Mouse (Mus musculus): ENCODE results near the gene Gm5460. TPM values are rescaled to one million over a fixed set of nuclear protein-coding genes. Genes with fewer than 3 reads are reported as not detected.

Gm5460 gene
- under 1 TPM in 3 of 4 experiments, not detected in 1; 0.13 to 0.58 (median 0.38) TPM for total RNA-seq (2022)

DNA sequence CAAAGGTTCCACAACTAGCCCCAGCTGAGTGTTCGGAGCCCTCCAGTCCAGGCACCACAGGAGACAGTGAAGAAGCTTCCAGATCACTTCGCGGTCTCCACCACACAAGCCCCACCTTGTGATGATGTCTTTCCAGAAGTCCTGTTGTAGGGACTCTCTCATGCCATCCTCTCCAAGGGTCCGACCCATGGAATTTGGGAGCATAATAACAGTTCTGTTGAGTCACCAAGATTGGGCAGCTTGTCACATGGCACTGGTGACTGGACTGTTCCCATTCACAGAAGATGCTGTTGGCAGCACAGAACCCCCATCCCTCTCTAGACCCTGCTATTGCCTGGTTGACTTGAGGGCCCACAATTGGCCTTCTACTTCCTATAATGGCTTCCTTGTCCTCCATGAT lies at the start of gene Gm5460:
TSS of gene Gm5460 (plus strand) at position 378 of the 400 bp plus-strand sequence.
- DNase-seq: no peak

DNA sequence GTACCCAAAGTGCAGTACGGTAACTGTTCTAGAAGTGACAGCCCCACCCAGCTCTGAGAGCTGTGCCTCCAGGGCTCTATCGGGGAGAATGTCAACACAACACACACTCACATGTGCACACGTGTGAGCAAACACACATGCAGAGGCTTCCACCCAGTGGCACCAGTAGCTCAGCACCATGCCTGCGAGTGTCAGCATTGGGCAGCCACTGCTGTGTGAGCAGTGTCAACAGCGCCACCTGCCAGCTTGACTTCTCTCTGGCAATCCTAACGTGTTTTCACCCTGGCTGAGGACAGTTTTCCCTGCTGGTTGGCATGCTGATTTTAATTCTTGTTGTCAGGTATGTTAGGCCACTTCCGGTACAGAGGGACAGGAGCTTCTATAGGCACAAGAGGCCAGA lies 43.9 kb upstream of the Gm5460 start:
- no peak for DNase-seq

DNA sequence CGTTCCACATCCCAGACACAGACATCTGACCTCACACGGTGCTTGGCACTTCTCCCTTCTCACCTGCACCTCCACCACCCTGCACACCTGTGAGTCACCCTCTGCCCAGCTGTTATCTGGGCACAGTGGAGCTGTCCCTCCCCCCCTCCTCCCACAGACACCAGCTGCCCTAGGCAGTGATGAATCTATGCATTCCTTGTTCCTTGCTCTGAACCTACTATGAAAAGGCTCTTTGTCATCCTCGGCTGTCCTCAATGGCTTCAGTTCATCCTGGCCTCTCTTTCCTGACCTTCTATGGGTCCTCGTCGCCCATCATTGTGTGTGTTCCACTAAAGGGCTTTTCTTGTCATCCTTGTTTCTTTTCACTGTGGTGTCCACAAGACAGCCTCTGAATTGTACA lies 41.8 kb upstream of the Gm5460 start:
- DNase-seq: no peak

DNA sequence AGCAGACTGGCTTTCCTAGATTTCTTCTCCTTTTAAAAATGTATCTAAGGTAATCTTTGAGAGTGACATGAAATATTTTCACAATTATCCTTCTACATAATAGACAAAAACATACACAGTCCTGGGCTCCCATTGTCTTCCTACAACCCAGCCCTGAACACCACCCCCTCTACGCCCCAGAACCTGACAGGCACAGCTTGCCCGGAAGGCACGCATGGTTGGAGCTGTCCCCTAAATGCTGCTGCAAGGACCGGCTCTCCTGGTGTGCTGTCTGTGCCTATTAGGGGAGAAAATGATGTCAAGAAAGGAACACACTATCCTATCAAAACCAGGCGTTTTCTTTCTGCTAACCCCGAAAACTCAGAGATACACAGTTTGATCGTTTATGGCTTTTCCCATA lies 38.8 kb upstream of the Gm5460 start:
- no peak for DNase-seq

DNA sequence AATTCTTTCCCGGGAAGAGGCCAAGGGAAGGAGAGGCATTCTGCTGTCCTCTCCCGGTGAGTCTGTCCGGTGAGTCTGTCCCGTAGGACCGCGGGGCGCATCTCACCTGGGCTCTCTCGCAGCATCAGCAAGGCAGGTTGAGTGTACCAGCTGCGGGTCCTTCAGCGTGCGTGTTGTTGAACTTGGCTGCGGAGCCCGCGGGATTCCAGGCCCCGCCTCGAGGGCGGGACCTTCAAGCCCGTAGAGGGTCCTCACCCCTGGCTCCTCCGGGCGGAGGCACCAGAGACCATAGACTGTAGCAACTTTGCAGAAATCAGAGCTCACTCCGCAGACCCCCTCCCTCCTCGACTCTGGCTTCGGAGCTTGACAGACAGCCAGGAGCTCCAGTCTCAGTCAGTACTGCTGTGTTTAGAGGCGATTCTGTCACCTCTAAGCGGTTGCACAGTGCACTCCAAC lies 37.9 kb upstream of the Gm5460 start, which contains the start of gene Zfp488:
TSS of gene Zfp488 (minus strand) at position 161 of the 456 bp plus-strand sequence.
- DNase-seq: no peak

DNA sequence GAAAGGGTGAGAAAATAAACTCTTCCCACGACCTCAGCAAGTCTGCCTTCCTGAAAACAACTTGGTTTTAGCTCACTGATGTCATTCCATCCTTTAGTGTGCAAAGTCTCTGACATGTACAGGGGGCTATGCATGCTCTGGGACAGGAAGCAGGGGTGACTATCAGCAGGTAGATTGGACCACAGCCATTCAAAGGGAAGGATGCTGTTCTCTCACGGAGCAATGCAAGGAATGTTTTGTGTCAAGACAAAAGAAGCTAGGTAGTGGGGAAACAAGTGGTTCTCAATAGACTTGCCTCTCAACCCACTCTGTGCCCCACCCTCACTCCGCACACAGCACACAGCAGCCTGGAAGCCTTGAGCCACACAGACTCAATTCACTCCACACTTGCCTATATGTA lies 27.4 kb upstream of the Gm5460 start:
- DNase-seq: no peak

DNA sequence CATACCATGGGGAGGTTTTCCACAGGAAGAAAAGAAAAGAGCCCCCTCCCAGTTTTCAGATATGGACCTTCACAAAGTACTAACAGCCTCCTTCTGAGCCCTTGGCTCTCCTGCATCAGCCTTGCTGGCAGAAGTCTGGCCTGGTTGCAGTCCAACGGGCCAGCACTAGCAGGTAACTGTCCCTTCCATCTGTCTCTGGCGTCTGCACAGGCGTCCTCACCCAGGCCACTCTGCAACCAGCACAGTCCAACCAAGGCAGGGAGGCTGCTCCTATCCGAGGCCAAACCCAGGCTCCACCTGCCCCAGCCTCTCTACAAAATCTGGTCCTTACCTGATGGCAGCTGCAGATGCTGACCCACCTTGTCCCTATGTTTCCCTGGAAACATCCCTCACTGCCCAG lies 24.6 kb upstream of the Gm5460 start:
- DNase-seq: no peak

DNA sequence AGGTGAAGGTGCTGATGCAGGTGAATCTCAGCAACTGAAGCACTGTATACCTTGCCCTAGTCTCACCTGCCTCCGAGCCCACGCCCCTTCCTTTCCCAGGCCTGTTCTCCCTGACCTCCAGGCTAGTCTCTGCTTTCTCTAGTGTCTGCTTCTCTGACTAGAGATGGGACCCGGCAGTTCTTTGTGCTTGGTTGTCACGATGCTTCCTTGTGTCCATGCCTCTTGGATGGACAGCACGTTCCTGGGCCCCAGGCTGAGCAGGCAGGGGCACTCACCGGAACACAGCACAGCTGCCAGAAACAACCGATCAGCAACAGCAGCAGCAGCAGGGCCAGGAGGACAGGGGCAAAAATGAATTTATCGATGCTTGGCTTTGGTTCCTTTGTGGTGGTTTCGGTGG lies 23.5 kb upstream of the Gm5460 start:
- DNase-seq: no peak

DNA sequence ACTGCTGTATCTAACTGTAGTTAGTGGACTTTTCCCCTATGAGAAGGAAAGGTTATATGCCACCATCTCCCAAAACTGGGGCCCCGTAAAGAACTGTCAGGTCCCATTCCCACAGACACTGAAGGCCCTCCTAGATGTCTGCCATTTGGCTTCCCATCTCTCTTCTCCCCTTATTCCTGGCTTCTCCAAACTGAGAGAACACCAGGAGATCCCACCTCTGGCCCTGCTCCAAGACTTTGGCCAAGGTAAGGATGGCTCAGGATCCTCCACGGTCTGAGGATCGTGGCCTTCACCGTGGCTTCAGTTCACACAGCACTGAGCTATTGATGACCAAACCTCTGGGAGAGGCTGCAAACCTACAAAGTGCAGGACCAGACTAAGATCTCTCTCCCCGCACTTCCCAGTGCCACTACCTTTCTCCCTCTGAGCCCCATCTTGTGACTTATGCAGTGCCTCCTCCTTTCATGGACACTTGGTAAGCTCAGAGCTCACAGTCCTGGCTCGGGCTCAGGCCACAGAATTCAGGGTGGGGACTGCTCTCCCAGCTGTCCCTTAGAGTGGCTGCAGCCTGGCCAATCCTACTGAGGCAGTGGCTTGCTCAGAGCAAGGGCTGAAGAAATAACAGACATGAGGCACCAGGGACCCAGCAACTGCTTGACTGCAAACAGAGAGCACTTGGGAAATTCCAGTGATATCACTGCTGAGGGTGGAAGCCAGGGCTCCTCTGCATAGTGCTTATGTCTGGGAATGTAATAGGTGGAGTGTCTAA lies 22.9 kb upstream of the Gm5460 start:
- DNase-seq: no peak

DNA sequence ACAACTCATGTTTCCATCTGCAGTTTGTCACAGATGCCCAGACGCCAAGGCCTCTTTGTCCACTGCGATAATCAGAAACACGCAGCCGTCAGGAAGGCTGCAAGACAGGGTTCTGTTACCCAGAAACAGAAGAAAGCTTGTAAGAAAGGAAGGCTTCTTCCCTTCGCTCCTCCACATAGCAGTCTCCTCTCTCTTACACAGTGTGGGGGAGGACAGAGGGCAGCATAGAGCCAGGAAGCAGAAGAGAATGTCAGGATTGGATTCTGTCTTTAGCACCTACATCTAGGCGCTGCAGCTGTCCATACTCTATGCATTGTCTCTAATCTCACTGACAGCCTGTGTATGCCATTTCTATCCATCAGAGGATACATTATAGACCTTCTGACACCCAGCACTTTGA lies 19.1 kb upstream of the Gm5460 start:
- DNase-seq: no peak

DNA sequence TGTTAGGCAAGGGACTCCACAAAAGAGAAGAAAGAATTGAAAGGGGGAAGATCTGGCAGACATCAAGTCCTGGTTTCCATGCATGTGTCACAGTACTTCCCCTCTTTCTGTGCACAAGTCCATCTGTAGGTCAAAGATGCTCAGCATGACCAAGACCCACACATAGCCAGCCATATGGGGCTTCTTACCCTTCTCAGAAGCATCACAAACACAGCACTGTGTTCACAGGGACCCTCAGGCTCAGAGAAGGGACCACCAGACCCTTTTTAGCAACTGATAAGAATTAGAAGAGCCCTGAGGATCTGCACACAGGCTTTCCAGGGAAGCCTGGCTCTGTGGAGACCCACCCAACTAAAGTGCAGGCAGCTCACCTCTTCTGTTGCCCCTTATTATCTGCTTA lies 16.5 kb upstream of the Gm5460 start:
- DNase-seq: no peak

DNA sequence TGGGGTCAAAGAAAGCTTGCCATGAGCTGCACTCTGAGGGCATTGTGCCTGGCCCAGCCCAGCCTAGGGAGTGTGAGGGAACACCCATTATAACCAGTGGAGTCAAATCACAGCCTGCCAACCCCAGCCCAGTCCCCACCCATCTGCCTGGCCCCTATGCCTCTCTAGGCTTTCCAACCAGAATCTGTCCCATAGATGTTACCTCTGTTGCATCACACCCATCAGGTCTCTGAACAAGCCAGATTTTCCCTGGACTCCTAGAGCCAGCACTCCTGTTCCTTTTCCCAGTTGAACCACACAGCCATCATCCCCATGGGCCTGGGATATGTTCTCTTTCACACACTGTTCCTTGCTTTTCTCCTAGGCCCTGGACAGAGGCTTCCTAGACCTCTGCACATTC lies 15.1 kb upstream of the Gm5460 start:
- no peak for DNase-seq

DNA sequence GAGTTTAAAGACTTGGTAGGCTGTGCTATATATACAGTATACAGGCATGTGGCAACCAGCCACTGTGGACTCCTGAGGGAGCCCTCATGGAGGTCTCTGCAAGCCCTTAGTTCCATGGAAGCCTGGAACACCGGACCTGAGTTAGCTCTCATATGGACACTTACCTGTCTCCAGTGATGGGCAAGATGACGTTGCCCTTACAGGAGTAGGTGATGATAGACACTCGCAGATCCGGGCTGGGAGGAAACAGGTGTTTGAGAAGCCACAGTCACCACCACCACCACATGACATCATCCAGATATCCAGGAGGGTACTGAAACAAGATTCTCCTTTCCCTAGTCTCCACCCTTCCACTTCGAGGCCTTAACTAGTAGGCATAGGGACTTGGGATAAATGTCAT lies 14.2 kb upstream of the Gm5460 start:
- no peak for DNase-seq

DNA sequence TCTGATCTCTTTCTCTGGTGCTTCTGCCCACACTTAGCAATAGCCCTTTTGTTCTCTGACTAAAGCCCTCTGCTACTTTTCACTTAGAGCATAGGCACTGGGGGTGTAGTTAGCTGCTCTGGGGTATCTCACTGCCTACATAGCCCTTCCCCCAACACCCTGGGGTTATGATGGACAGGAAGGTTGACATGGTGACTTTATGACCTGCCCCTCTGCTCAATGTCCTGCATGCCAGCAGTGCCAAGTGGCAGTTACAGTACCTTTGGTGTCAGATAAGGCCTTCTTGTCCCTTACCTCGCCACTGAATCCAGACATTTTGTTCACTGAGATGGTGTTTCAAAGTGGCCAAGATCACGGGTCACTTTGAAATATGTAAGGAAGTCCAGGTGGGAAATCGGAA lies 1.5 kb upstream of the Gm5460 start, which contains the start of gene Gm30083:
TSS of gene Gm30083 (minus strand) at position 120 of the 400 bp plus-strand sequence.
- no peak for DNase-seq

DNA sequence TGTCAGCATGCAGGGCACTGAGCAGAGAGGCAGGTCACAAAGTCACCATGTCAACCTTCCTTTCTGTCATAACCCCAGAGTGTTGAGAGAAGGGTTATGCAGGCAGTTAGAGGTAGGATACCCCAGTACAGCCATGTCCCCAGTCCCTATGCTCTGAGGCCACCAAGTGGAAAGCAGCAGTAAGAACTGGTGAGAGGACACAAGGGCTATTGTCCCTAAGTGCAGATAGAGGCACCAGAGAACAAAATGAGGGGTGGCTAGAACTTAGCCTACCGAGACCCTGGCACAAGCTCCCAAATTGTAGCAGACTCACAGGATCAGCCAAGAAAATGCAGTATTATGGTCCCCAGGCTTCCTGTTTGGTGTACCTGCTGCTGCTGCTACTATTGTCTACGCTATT lies 380 bp downstream of the Gm5460 start:
- no peak for DNase-seq

DNA sequence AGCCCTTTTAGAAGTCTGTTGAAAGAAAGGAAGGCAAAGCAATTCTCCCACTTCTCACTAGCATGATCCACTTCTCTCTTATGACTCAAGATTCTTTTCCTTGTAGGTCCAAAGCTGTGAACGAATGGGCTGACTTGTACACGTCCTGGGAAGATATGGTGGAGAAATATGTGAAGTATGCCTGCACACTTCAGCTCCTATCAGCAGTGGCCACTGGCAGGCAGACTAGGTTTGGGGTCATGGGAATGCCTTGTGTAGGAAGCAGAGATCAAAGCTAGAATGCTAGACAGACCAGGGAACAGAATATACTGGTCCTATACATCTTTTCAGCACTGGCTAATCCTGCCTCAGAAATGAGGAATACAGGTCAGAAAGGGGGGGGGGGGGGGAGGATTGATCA lies 10.2 kb downstream of the Gm5460 start:
- no peak for DNase-seq

DNA sequence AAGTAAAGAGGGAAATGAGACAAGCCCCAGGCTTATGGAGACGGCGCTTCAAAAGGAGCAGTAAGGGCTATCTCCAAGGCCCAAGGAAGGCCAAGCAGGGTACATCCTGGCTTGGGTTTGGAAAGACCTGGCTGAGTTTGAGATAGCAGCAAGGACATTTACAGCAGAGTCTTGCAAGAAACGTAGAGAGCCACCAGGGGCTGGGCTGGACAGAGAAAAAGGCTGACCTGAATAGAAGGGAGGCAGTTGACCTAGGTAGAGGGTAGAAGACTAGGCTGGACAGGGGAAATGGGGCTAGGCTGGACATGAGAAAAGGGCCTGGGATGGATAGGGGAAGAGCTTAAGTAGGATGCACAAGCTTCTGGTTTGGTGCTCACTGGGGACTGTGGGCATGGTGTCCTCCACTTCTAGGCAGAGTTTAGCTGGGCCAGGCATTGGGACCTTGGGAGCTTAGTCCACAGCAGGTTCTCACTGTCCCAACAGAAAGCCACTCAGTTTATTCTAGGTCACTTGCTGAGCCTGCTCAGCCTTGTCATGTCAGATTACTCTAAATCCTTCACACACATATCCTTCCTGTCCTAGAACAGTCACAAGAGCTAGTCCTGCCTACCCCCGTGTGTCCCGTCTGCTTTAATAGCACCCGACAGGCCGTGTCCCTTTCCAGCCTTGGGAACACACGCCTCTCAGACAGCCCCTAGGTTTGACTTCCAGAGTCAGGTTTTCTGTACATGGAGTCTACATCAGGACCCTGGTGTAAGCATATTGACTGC lies 17.5 kb downstream of the Gm5460 start:
- DNase-seq: peak; percentile 56

DNA sequence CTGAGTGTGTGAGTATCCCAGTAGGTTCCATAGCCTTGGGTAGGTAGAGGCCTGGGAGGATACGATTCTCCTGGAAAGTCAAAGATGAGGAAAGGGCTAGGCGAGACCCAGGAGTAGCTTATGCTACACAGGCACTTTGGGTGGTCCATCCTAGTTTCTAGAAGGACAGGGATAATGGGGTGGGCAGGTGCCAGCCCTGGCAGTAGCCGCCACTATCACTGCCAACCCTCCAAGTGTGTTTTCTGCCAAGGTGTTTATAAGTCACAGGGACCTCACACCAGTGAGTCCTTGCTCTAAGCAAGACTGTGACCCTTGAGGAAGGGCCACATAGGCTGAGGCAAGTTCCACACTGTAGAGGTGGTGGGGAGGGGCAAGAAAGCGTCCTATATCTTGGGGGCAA lies 24.7 kb downstream of the Gm5460 start:
- DNase-seq: no peak

DNA sequence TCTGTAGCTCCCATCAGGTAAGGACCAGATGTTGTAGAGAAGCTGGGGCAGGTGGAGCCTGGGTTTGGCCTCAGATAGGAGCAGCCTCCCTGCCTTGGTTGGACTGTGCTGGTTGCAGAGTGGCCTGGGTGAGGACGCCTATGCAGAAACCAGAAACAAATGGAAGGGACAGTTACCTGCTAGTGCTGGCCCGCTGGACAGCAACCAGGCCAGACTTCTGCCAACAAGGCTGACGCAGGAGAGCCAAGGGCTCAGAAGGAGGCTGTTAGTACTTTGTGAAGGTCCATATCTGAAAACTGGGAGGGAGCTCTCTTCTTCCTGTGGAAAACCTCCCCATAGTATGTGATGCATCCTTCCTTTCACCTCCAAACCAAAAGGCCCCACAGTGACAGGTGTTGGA lies 26.8 kb downstream of the Gm5460 start:
- DNase-seq: no peak

DNA sequence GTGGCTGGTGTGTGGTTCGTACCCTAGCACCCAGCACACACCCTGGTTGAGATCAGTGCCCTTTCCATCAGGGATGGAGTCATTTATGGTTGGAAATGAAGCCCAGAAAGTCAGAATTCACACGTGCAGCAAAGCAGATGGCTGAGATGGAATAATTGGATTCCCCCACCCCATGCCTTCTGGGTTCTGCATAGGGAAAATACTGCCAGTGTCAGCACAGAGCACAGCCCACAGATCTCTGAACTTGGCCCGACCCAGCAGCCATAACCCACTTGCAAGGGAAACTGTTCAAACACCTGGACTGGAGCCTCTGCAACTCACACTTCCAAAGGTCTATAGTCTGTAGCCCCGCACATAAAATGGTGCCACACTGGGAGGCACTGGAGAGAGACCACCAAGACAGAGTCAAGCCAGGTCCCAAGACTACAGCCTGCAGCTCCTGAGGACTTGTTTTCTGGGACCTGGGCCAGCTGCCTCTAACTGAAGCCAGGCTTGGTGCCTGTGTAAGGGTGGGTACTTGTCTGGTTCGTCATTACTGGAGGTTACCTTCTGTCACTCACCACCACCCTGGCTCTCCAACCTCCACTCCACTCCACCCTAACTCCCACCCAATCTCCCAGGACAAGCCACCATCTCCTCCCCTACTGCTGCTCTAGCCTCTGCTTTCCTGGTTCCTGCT lies 33.7 kb downstream of the Gm5460 start:
- DNase-seq: no peak

DNA sequence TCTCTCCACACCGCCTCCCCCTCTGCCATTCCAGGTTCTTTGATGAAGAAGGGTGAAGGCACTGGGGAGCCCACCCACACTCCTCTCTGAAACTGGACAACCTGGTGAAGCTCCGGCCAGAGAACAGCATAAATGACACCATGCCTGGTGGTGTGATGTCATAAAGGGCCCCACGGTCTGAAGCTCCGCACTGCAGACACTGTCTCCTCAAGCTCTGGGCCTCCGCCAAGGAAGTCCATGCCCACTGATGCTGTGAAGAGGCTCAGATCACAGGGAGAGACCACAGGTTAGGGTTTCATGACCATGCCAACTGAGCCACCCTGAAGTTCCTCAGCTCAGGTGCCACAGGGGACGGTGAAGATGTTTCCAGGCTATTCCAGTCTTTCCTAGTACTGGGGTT lies 36.0 kb downstream of the Gm5460 start, which contains the start of gene Antxrl:
TSS of gene Antxrl (plus strand) at position 192 of the 400 bp plus-strand sequence.
- no peak for DNase-seq

DNA sequence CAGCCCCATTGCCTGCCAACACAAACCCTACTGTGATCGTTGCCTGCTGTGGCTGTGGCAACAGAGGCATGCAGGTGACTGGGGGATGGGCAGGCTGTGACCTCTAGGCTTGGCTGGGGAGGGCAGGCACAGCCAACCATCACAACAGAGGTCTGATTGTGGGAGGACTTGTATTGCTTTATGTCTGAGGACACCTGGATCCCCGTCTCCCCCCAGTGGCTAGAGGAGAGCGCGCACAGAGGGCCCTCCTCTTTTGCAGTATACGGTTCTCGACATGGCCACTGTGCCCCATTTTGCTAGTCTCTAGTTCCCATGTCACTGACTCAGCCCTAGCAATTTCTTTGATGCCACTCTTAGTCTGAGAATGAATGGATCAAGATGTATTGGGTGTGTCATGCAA lies 55.1 kb downstream of the Gm5460 start:
- no peak for DNase-seq

DNA sequence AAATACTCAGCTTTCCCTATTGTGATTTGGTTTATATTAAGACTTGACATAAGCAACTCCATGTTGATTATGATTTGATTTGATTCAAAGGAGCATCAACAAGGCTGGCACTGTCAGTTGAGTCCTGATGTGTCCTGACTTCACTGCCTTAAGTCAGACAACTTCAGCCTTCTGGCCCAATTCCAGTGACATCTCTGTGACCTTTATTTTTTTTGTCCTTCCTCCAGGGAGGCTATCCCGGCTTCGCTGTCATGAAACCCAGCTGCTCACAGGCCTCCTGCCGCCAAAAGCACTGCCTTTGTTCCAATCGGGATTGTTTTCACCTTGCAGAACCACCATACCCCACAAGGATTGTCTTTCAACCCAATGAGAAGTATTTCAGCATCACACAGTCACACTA lies 58.8 kb downstream of the Gm5460 start:
- no peak for DNase-seq
